27 mouse cellular contexts compared by ENCODE assay signal in genomic region chr9:31706688-31707087, GRCm38 (mm10).
A peak's percentile ranks its signal among the peaks of the same experiment; 100 is the strongest.
DNase-seq lines count a peak whose midpoint lies in the region; ATAC-seq and TF ChIP-seq lines count a peak whose summit lies in the region.
"Had no signal": no experiment of that assay in that cellular context is flagged by ENCODE, and none has a peak within 500 bp of the region (broad histone marks: within the 10 kb centered on the region; RNA-seq: fewer than 3 reads in every experiment).

No protein-coding gene starts in this region.

- H3K9ac ChIP-seq in lung, embryonic 14.5 days = no peak overlapping the region
- no peak overlapping the region for H3K9ac ChIP-seq in lung, postnatal 0 days (replicated peaks; ENCODE audit: low read depth)
- H3K9ac ChIP-seq: embryonic facial prominence, embryonic 13.5 days; forebrain, embryonic 13.5 days; hindbrain, embryonic 14.5 days had no signal

- no peak overlapping the region for H3K27ac ChIP-seq in lung, embryonic 14.5 days (ENCODE audit: low read depth)
- H3K27ac ChIP-seq in lung, postnatal 0 days (ENCODE audit: low read length) = no peak overlapping the region
- peak overlapping the region; percentile 43 for H3K27ac ChIP-seq in small intestine, adult 2 months (ENCODE audit: insufficient read depth, low read depth, low read length)
- H3K27ac ChIP-seq in hindbrain, embryonic 10.5 days = no peak overlapping the region
- H3K27ac ChIP-seq: embryonic facial prominence, embryonic 10.5 days; embryonic facial prominence, embryonic 13.5 days; forebrain, embryonic 10.5 days; forebrain, embryonic 13.5 days; heart, adult 2 months; heart, embryonic 10.5 days; hindbrain, embryonic 14.5 days; hindbrain, postnatal 0 days had no signal

- no peak for TF ChIP-seq EP300 in lung, postnatal 0 days (IDR thresholded peaks at IDR 0.05)

- no peak for TF ChIP-seq POLR2A in small intestine, adult 2 months (IDR thresholded peaks at IDR 0.05; ENCODE audit: low read depth, low read length)

- 34% methylated on average over 7 of the region's 7 CpGs for WGBS in lung, embryonic 14.5 days
- WGBS in lung, postnatal 0 days = 34% methylated on average over 7 of the region's 7 CpGs
- WGBS in small intestine, adult 2 months = 29% methylated on average over 6 of the region's 7 CpGs
- WGBS in hindbrain, embryonic 10.5 days = 86% methylated on average over 7 of the region's 7 CpGs

- no peaks in the 10 kb centered on the region for H3K4me1 ChIP-seq in lung, embryonic 14.5 days (ENCODE audit: insufficient read depth)
- no peaks in the 10 kb centered on the region for H3K4me1 ChIP-seq in lung, postnatal 0 days (ENCODE audit: insufficient read depth, low read depth, low read length)
- H3K4me1 ChIP-seq in small intestine, adult 2 months (ENCODE audit: control insufficient read depth, insufficient read depth, insufficient read length, low read length) = peaks cover 7% of the 10 kb centered on the region; the same call in 1 of the 2 replicates
- no peaks in the 10 kb centered on the region for H3K4me1 ChIP-seq in hindbrain, embryonic 10.5 days (replicated peaks)
- H3K4me1 ChIP-seq: forebrain, embryonic 10.5 days; forebrain, embryonic 13.5 days; heart, embryonic 10.5 days had no signal

- ATAC-seq in lung, embryonic 14.5 days (ENCODE audit: insufficient read depth) = no peak
- peak; percentile 49 for ATAC-seq in lung, postnatal 0 days
- ATAC-seq: CD4-positive, CD25-positive, alpha-beta regulatory T cell, adult 4 months; forebrain, embryonic 13.5 days; forebrain, embryonic 16.5 days; hindbrain, postnatal 0 days had no signal

- no peaks in the 10 kb centered on the region for H3K27me3 ChIP-seq in lung, embryonic 14.5 days (ENCODE audit: insufficient read depth, low read length)
- no peaks in the 10 kb centered on the region for H3K27me3 ChIP-seq in lung, postnatal 0 days (replicated peaks; ENCODE audit: insufficient read depth, low read length)
- H3K27me3 ChIP-seq in small intestine, adult 2 months (ENCODE audit: control insufficient read depth, insufficient read depth, low read length) = no peaks in the 10 kb centered on the region
- no peaks in the 10 kb centered on the region for H3K27me3 ChIP-seq in hindbrain, embryonic 10.5 days (ENCODE audit: insufficient read depth, poor library complexity, severe bottlenecking)
- H3K27me3 ChIP-seq: embryonic facial prominence, embryonic 13.5 days; forebrain, embryonic 13.5 days had no signal

- peak; percentile 34 for DNase-seq in lung, embryonic 14.5 days
- no peak for DNase-seq in lung, postnatal 36 days
- peak; percentile 50 for DNase-seq in lung, postnatal 0 days (ENCODE audit: low spot score)
- no peak for DNase-seq in lung, adult 18-20 months
- no peak for DNase-seq in hindbrain, embryonic 10.5 days (ENCODE audit: low spot score)
- DNase-seq: adrenal gland, adult 2 months; adrenal gland, postnatal 14 days; cerebellum, adult 11-12 months; cerebellum, adult 8-10 months; cerebellum, postnatal 10 days; cerebellum, postnatal 36 days; embryo, embryonic 11 days; gastrocnemius, postnatal 10 days; gastrocnemius, postnatal 36 days; heart, adult 2 months; heart, postnatal 36 days had no signal

- no peak for TF ChIP-seq CTCF in lung, embryonic 14.5 days (IDR thresholded peaks at IDR 0.05; ENCODE audit: low read depth)
- no peak for TF ChIP-seq CTCF in lung, postnatal 0 days (IDR thresholded peaks at IDR 0.05)
- no peak for TF ChIP-seq CTCF in small intestine, adult 2 months (IDR thresholded peaks at IDR 0.05; ENCODE audit: extremely low read depth, insufficient read length, insufficient replicate concordance, low read depth, low read length)

- H3K36me3 ChIP-seq in lung, embryonic 14.5 days (ENCODE audit: insufficient read depth) = no peaks in the 10 kb centered on the region
- H3K36me3 ChIP-seq in lung, postnatal 0 days (ENCODE audit: insufficient read depth, low read length) = no peaks in the 10 kb centered on the region
- no peaks in the 10 kb centered on the region for H3K36me3 ChIP-seq in small intestine, adult 2 months (ENCODE audit: control insufficient read depth, insufficient read depth, low read length)
- H3K36me3 ChIP-seq in hindbrain, embryonic 10.5 days = no peaks in the 10 kb centered on the region
- H3K36me3 ChIP-seq: embryonic facial prominence, embryonic 10.5 days; embryonic facial prominence, embryonic 13.5 days; forebrain, embryonic 10.5 days; heart, embryonic 10.5 days had no signal

- no peaks in the 10 kb centered on the region for H3K9me3 ChIP-seq in lung, embryonic 14.5 days (ENCODE audit: low read depth, low read length)
- H3K9me3 ChIP-seq in lung, postnatal 0 days (ENCODE audit: low read length) = no peaks in the 10 kb centered on the region
- H3K9me3 ChIP-seq in hindbrain, embryonic 10.5 days = no peaks in the 10 kb centered on the region
- H3K9me3 ChIP-seq: embryonic facial prominence, embryonic 10.5 days; embryonic facial prominence, embryonic 13.5 days; forebrain, embryonic 10.5 days; forebrain, embryonic 13.5 days; heart, embryonic 10.5 days had no signal

- no peak overlapping the region for H3K4me3 ChIP-seq in lung, embryonic 14.5 days (ENCODE audit: low read depth, low read length)
- H3K4me3 ChIP-seq in lung, postnatal 0 days (ENCODE audit: low read depth, low read length) = no peak overlapping the region
- H3K4me3 ChIP-seq in small intestine, adult 2 months (ENCODE audit: low read depth, low read length) = no peak overlapping the region
- H3K4me3 ChIP-seq in hindbrain, embryonic 10.5 days = no peak overlapping the region
- H3K4me3 ChIP-seq: embryonic facial prominence, embryonic 10.5 days; embryonic facial prominence, embryonic 13.5 days; erythroblast, embryonic 14.5 days; forebrain, embryonic 10.5 days; forebrain, embryonic 13.5 days; heart, adult 2 months; heart, embryonic 10.5 days had no signal

- no peak overlapping the region for H3K4me2 ChIP-seq in lung, embryonic 14.5 days
- no peak overlapping the region for H3K4me2 ChIP-seq in lung, postnatal 0 days (replicated peaks; ENCODE audit: low read depth, low read length)
- H3K4me2 ChIP-seq: embryonic facial prominence, embryonic 13.5 days; forebrain, embryonic 13.5 days; hindbrain, embryonic 14.5 days had no signal

Comparison
In these comparisons a context has a peak if more than half of its experiments do, and no peak if none do; other contexts are left out.
1. DNase-seq: peak in lung, embryonic 14.5 days (single experiment) and lung, postnatal 0 days (single experiment); none in lung, postnatal 36 days (single experiment), lung, adult 18-20 months (0 of 2) and hindbrain, embryonic 10.5 days (single experiment).